In genomic region chr5:59591149-59591548, GRCm38 (mm10) we compare ENCODE assay signal across 34 mouse cellular contexts.
"Had no signal": no experiment of that assay in that cellular context is flagged by ENCODE, and none has a peak within 500 bp of the region (broad histone marks: within the 10 kb centered on the region; RNA-seq: fewer than 3 reads in every experiment).

No protein-coding gene starts in this region.

- ATAC-seq: hindbrain, embryonic 16.5 days; hindbrain, postnatal 0 days; inflammation-experienced regulatory T-cells, adult 6 months; intestine, embryonic 15.5 days; intestine, embryonic 16.5 days; intestine, postnatal 0 days had no signal

- H3K36me3 ChIP-seq: heart, embryonic 12.5 days; heart, embryonic 13.5 days; heart, embryonic 15.5 days; hindbrain, embryonic 10.5 days; hindbrain, embryonic 12.5 days; hindbrain, embryonic 13.5 days; hindbrain, embryonic 15.5 days; intestine, embryonic 15.5 days; kidney, embryonic 15.5 days had no signal

- H3K4me2 ChIP-seq: heart, embryonic 11.5 days; heart, embryonic 12.5 days; heart, embryonic 13.5 days; heart, embryonic 15.5 days; hindbrain, embryonic 12.5 days; hindbrain, embryonic 13.5 days; hindbrain, embryonic 14.5 days; hindbrain, embryonic 15.5 days; intestine, embryonic 15.5 days; kidney, embryonic 15.5 days had no signal

- H3K27me3 ChIP-seq: heart, embryonic 12.5 days; heart, embryonic 13.5 days; heart, embryonic 15.5 days; hindbrain, embryonic 12.5 days; hindbrain, embryonic 13.5 days; hindbrain, embryonic 15.5 days; intestine, embryonic 15.5 days; kidney, embryonic 15.5 days had no signal

- H3K9ac ChIP-seq: heart, embryonic 12.5 days; heart, embryonic 13.5 days; heart, embryonic 15.5 days; hindbrain, embryonic 12.5 days; hindbrain, embryonic 13.5 days; hindbrain, embryonic 14.5 days; hindbrain, embryonic 15.5 days; intestine, embryonic 15.5 days; kidney, embryonic 15.5 days had no signal

- H3K27ac ChIP-seq: heart, embryonic 13.5 days; heart, embryonic 15.5 days; hindbrain, embryonic 10.5 days; hindbrain, embryonic 12.5 days; hindbrain, embryonic 13.5 days; hindbrain, embryonic 14.5 days; hindbrain, embryonic 15.5 days; hindbrain, postnatal 0 days; intestine, embryonic 15.5 days; kidney, embryonic 15.5 days; kidney, postnatal 0 days; layer of hippocampus, adult 2 months; left cerebral cortex, adult 2 months had no signal

- DNase-seq: heart, postnatal 10 days; heart, postnatal 14 days; heart, postnatal 36 days; heart, postnatal 4 days; kidney, adult 11 months; kidney, adult 18-20 months; kidney, adult 2 months; kidney, adult 8-10 months; kidney, adult 9 months; kidney, postnatal 10 days; kidney, postnatal 14 days; kidney, postnatal 36 days; kidney, postnatal 4 days; layer of hippocampus, adult 9-11 months; layer of hippocampus, postnatal 36 days had no signal

- H3K9me3 ChIP-seq: heart, embryonic 12.5 days; heart, embryonic 13.5 days; heart, embryonic 15.5 days; hindbrain, embryonic 10.5 days; hindbrain, embryonic 12.5 days; hindbrain, embryonic 13.5 days; hindbrain, embryonic 15.5 days; intestine, embryonic 15.5 days; kidney, embryonic 15.5 days had no signal

- H3K4me3 ChIP-seq: heart, embryonic 12.5 days; heart, embryonic 13.5 days; heart, embryonic 15.5 days; hindbrain, embryonic 10.5 days; hindbrain, embryonic 12.5 days; hindbrain, embryonic 13.5 days; hindbrain, embryonic 15.5 days; intestine, embryonic 15.5 days; kidney, embryonic 15.5 days; layer of hippocampus, adult 2 months; left cerebral cortex, adult 2 months had no signal

- H3K4me1 ChIP-seq: heart, embryonic 12.5 days; heart, embryonic 13.5 days; heart, embryonic 15.5 days; hindbrain, embryonic 10.5 days; hindbrain, embryonic 12.5 days; hindbrain, embryonic 13.5 days; hindbrain, embryonic 15.5 days; intestine, embryonic 15.5 days; kidney, embryonic 15.5 days had no signal
